Mouse (Mus musculus) frontal cortex, adult 2 months (tissue): ENCODE results near the gene Serpina3c. TPM values are rescaled to one million over a fixed set of nuclear protein-coding genes. Genes with fewer than 3 reads are reported as not detected.

Experiments
- DNase-seq, 2 experiments: peaks; one replicate each; pipeline ENCODE4 v3.0.0; 2022; ENCODE audit warnings: low spot score in 1 of 2; ENCODE audit errors: extremely low spot score in 1 of 2
- polyA plus RNA-seq: library from polyadenylated mRNA; depleted of rRNA; stranded (reverse); fragments of >200 nt; gene quantifications from 2 replicates; pipeline ENCODE4 v1.2.3, GENCODE M21; 2012; rRNA removed

The Serpina3c gene
- polyA plus RNA-seq, result 0.06 TPM in 1 of 2 replicates, not detected in the other

- DNase-seq, result no peak
Measured at GRCm38 (mm10) chr12:104153656-104154055, at the start of gene Serpina3c. Gene Serpina3c, minus strand, starts transcription at chr12:104153870.

- DNase-seq, result no peak
Measured at GRCm38 (mm10) chr12:104190852-104191251, 37.2 kb upstream of the Serpina3c start.

- no peak for DNase-seq
Measured at GRCm38 (mm10) chr12:104189246-104189645, 35.6 kb upstream of the Serpina3c start.

- peak; percentile 21 to 58 for DNase-seq
Measured at GRCm38 (mm10) chr12:104186041-104186581, 32.4 kb upstream of the Serpina3c start.

- no peak for DNase-seq
Measured at GRCm38 (mm10) chr12:104185046-104185445, 31.4 kb upstream of the Serpina3c start.

- no peak for DNase-seq
Measured at GRCm38 (mm10) chr12:104178987-104179386, 25.3 kb upstream of the Serpina3c start.

GRCm38 (mm10) chr12:104178577-104178976, 24.9 kb upstream of the Serpina3c start:
- DNase-seq, result no peak

GRCm38 (mm10) chr12:104175636-104176035, 22.0 kb upstream of the Serpina3c start:
- no peak for DNase-seq

GRCm38 (mm10) chr12:104174747-104175146, 21.1 kb upstream of the Serpina3c start:
- DNase-seq, result no peak

GRCm38 (mm10) chr12:104153041-104153645, 527 bp downstream of the Serpina3c start:
- no peak for DNase-seq

GRCm38 (mm10) chr12:104151989-104152388, 1.7 kb downstream of the Serpina3c start:
- no peak for DNase-seq

- DNase-seq, result no peak
Measured at GRCm38 (mm10) chr12:104145571-104145970, 8.1 kb downstream of the Serpina3c start.

GRCm38 (mm10) chr12:104143286-104143685, 10.4 kb downstream of the Serpina3c start:
- DNase-seq, result no peak

GRCm38 (mm10) chr12:104142427-104142826, 11.2 kb downstream of the Serpina3c start:
- DNase-seq, result no peak

- no peak for DNase-seq
Measured at GRCm38 (mm10) chr12:104141506-104141905, 12.2 kb downstream of the Serpina3c start.

- no peak for DNase-seq
Measured at GRCm38 (mm10) chr12:104140543-104141103, 13.0 kb downstream of the Serpina3c start.

- no peak for DNase-seq
Measured at GRCm38 (mm10) chr12:104138216-104138615, 15.5 kb downstream of the Serpina3c start.

GRCm38 (mm10) chr12:104131041-104131440, 22.6 kb downstream of the Serpina3c start:
- DNase-seq, result no peak

- DNase-seq, result no peak
Measured at GRCm38 (mm10) chr12:104127696-104128095, 26.0 kb downstream of the Serpina3c start, which contains the start of gene Serpina3b. Gene Serpina3b, plus strand, starts transcription at chr12:104127996.

- no peak for DNase-seq
Measured at GRCm38 (mm10) chr12:104125021-104125560, 28.6 kb downstream of the Serpina3c start.

GRCm38 (mm10) chr12:104123996-104124395, 29.7 kb downstream of the Serpina3c start:
- DNase-seq, result no peak

- DNase-seq, result no peak
Measured at GRCm38 (mm10) chr12:104123097-104123496, 30.6 kb downstream of the Serpina3c start.
